Mouse (Mus musculus): Measurements from ENCODE around the gene Mink1. TPM values are rescaled to one million over a fixed set of nuclear protein-coding genes. Genes with fewer than 3 reads are reported as not detected.
A peak's percentile ranks its signal among the peaks of the same experiment; 100 is the strongest.

Gene Mink1
- total RNA-seq, 2 experiments from 2014 or later = 411 to 445 TPM

- no peak for TF ChIP-seq CTCF (IDR thresholded peaks at IDR 0.05)
- no peak for DNase-seq (ENCODE audit: extremely low spot score in 1 of 2, low spot score in 2 of 2)
- intact Hi-C loops (cut with DNase I) = no loop called here
- no peak overlapping the region for H3K27ac ChIP-seq
- no peak overlapping the region for H3K4me3 ChIP-seq
Measured at GRCm38 (mm10) chr11:70643051-70643450, 80.4 kb downstream of the Mink1 start.

- DNase-seq (ENCODE audit: extremely low spot score in 1 of 2, low spot score in 2 of 2) = no peak
- no peak for TF ChIP-seq CTCF (IDR thresholded peaks at IDR 0.05)
- intact Hi-C loops (cut with DNase I) = no loop called here
- H3K27ac ChIP-seq = no peak overlapping the region
- no peak overlapping the region for H3K4me3 ChIP-seq
Measured at GRCm38 (mm10) chr11:70644564-70645103, 82.0 kb downstream of the Mink1 start.

- H3K27ac ChIP-seq = peak overlapping the region; percentile 94; the same call in 1 of the 2 replicates
- peak overlapping the region; percentile 91 for H3K4me3 ChIP-seq
- intact Hi-C loops (cut with DNase I) = loop anchor here (2.0 kb wide), 2 partner anchors 23 to 55 kb away; partner anchors contain the start of genes Inca1, Kif1c and Spag7
- no peak for TF ChIP-seq CTCF (IDR thresholded peaks at IDR 0.05)
- no peak for DNase-seq (ENCODE audit: extremely low spot score in 1 of 2, low spot score in 2 of 2)
Measured at GRCm38 (mm10) chr11:70645461-70646258, 83.0 kb downstream of the Mink1 start.

GRCm38 (mm10) chr11:70646259-70646555 lies 83.5 kb downstream of the Mink1 start:
- Histone ChIP-seq H3K27ac (peak overlapping the region; percentile 94), H3K4me3 (peak overlapping the region; percentile 91)
- TF ChIP-seq CTCF (IDR thresholded peaks at IDR 0.05) = no peak
- intact Hi-C loops (cut with DNase I) = loop anchor here (2.0 kb wide), 2 partner anchors 23 to 55 kb away; partner anchors contain the start of genes Inca1, Kif1c and Spag7
- DNase-seq (ENCODE audit: extremely low spot score in 1 of 2, low spot score in 2 of 2) = no peak

GRCm38 (mm10) chr11:70646691-70647650 lies 84.3 kb downstream of the Mink1 start, which contains the start of the genes Rnf167 and Slc25a11:
Gene Rnf167, plus strand, starts transcription at chr11:70647235.
Gene Slc25a11, minus strand, starts transcription at chr11:70647479.
- intact Hi-C loops (cut with DNase I) = loop anchor here (1.0 to 2.0 kb wide), 3 partner anchors 22 to 195 kb away; partner anchors contain the start of genes Inca1, Kif1c and Spag7
- TF ChIP-seq CTCF (IDR thresholded peaks at IDR 0.05) = no peak

GRCm38 (mm10) chr11:70647716-70648420 lies 85.2 kb downstream of the Mink1 start:
- DNase-seq (ENCODE audit: extremely low spot score in 1 of 2, low spot score in 2 of 2) = no peak
- Histone ChIP-seq H3K27ac (peak overlapping the region; percentile 91), H3K4me3 (peak overlapping the region; percentile 70)
- no peak for TF ChIP-seq CTCF (IDR thresholded peaks at IDR 0.05)
- intact Hi-C loops (cut with DNase I) = loop anchor here (1.0 to 2.0 kb wide), 3 partner anchors 21 to 196 kb away; partner anchors contain the start of genes Inca1, Kif1c and Spag7

More at GRCm38 (mm10) chr11:70646691-70647650, 84.3 kb downstream of the Mink1 start, which contains the start of the genes Rnf167 and Slc25a11:
- H3K27ac ChIP-seq = peak within 1 kb of the TSS; percentile 94
- H3K4me3 ChIP-seq = peak within 1 kb of the TSS; percentile 91
- DNase-seq (ENCODE audit: extremely low spot score in 1 of 2, low spot score in 2 of 2) = peak; percentile 93 to 96

GRCm38 (mm10) chr11:70648512-70648911 lies 85.8 kb downstream of the Mink1 start:
- Histone ChIP-seq H3K4me3 (peak overlapping the region; percentile 70), H3K27ac (no peak overlapping the region)
- no peak for TF ChIP-seq CTCF (IDR thresholded peaks at IDR 0.05)
- DNase-seq (ENCODE audit: extremely low spot score in 1 of 2, low spot score in 2 of 2) = no peak
- intact Hi-C loops (cut with DNase I) = no loop called here

- Histone ChIP-seq H3K4me3 (no peak overlapping the region), H3K27ac (no peak overlapping the region)
- DNase-seq (ENCODE audit: extremely low spot score in 1 of 2, low spot score in 2 of 2) = no peak
- intact Hi-C loops (cut with DNase I) = no loop called here
- TF ChIP-seq CTCF (IDR thresholded peaks at IDR 0.05) = no peak
Measured at GRCm38 (mm10) chr11:70649185-70649734, 86.6 kb downstream of the Mink1 start.

GRCm38 (mm10) chr11:70650322-70651175 lies 87.9 kb downstream of the Mink1 start:
- DNase-seq (ENCODE audit: extremely low spot score in 1 of 2, low spot score in 2 of 2) = no peak
- TF ChIP-seq CTCF (IDR thresholded peaks at IDR 0.05) = no peak
- intact Hi-C loops (cut with DNase I) = loop anchor here (10.0 kb wide), 1 partner anchor 416 kb away; the partner anchor contains the start of genes 0610010K14Rik, Gm21988 and Rnasek
- H3K4me3 ChIP-seq = no peak overlapping the region
- H3K27ac ChIP-seq = no peak overlapping the region

All from left cerebral cortex, adult 2 months (tissue).